Mouse (Mus musculus): ENCODE measurements around the gene Dusp28. TPM values are rescaled to one million over a fixed set of nuclear protein-coding genes. Genes with fewer than 3 reads are reported as not detected.

Gene Dusp28
- 1 to 10 TPM; 2.0 to 2.2 TPM for total RNA-seq (2023)

GRCm38 (mm10) chr1:92906779-92907631 lies at the start of gene Dusp28:
Dusp28 (plus strand) TSS chr1:92906981.

GRCm38 (mm10) chr1:92902786-92903185 lies 4.0 kb upstream of the Dusp28 start, which contains the start of gene Ankmy1:
Ankmy1 (minus strand) TSS chr1:92902906.

GRCm38 (mm10) chr1:92910239-92910885 lies 3.6 kb downstream of the Dusp28 start, which contains the start of gene Rnpepl1:
Rnpepl1 (plus strand) TSS chr1:92910783.

GRCm38 (mm10) chr1:92934182-92934827 lies 27.5 kb downstream of the Dusp28 start, which contains the start of gene Capn10:
Capn10 (plus strand) TSS chr1:92934376.

GRCm38 (mm10) chr1:92950607-92951006 lies 43.8 kb downstream of the Dusp28 start, which contains the start of gene Gpr35:
Gpr35 (plus strand) TSS chr1:92950865.

Other genes with a start within 250 kb of the Dusp28 start
- gene Gpc1, start 75.3 kb upstream of the Dusp28 start, total RNA-seq (2023) = 1 to 10 TPM; 3.0 to 3.2 TPM
- under 1 TPM; 0.18 to 0.58 TPM for gene Ankmy1, start 4.1 kb upstream of the Dusp28 start, total RNA-seq (2023)
- 10 to 100 TPM; 85.4 to 87.3 TPM for gene Rnpepl1, start 3.8 kb downstream of the Dusp28 start, total RNA-seq (2023)
- gene Capn10, start 27.4 kb downstream of the Dusp28 start, total RNA-seq (2023) = 10 to 100 TPM; 10.1 to 11.1 TPM
- 100 to 1,000 TPM; 115 to 137 TPM for gene Gpr35, start 43.9 kb downstream of the Dusp28 start, total RNA-seq (2023)
- gene Aqp12, start 99.4 kb downstream of the Dusp28 start, total RNA-seq (2023) = under 1 TPM in 1 of 2 experiments, not detected in 1; 0.76 TPM
- gene Kif1a, start 195.0 kb downstream of the Dusp28 start, total RNA-seq (2023) = 1 to 10 TPM; 1.0 to 1.5 TPM
- not detected for gene Agxt, start 228.3 kb downstream of the Dusp28 start, total RNA-seq (2023)

Data from monocyte, adult 59 days (primary cell).